Mouse (Mus musculus) left cerebral cortex, adult 6 months (tissue): Measurements from ENCODE around the gene Plekha6. TPM values are rescaled to one million over a fixed set of nuclear protein-coding genes. Genes with fewer than 3 reads are reported as not detected.

ENCODE experiments used
- long read RNA-seq, 2 experiments: library from polyadenylated mRNA; unstranded; transcript quantifications; one replicate each; pipeline ENCODE4 v2.0.0; 2019 to 2020
- polyA plus RNA-seq: library from polyadenylated mRNA; unstranded; fragments of <200 nt; fragmentation: Nextera tagmentation; gene quantifications from 2 replicates; pipeline ENCODE4 v1.2.3, GENCODE M21; 2021

Plekha6 gene
- 5.8 and 13.1 TPM in 2 replicates for polyA plus RNA-seq
- long read RNA-seq, experiment 1, partial matches to known transcripts, result 24 of 31 reads
- long read RNA-seq, experiment 1, other reads (novel, unspliced or antisense), result 6 of 31 reads
- long read RNA-seq, experiment 2, partial matches to known transcripts, result 0 of 9 reads
- long read RNA-seq, experiment 2, other reads (novel, unspliced or antisense), result 9 of 9 reads

DNA sequence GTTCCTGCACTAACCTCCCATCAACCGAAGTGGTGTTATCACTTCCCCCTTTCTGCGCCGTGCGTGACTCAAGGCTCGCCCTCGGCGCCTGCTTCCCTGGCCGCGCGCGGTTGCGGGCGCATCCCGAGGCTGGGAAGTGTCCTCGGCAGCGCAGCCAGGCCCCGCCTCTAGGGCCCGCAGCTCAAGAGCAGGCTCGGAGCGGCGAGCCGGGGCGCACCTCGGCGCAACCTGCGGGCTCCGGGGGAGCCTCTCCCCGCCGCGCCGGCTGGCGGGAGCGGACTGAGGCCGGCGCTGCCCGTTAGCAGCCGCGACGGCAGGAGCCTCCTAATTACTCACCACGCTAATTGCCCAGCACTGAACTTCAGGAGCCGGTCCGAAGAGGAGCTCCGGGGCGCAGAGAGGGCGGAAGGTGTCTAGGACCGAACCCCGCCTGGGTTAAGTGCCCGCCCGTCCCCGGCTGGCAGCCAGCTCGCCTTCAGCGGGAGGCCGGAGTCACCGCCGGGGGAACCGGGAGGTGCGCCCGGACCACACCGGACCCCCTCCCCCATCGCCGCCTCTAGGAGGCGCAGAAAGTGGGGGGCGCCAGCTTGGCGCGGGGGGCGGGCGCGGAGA is at the start of gene Plekha6:
Plekha6 (plus strand) TSS at position 391 of the 612 bp plus-strand sequence.

DNA sequence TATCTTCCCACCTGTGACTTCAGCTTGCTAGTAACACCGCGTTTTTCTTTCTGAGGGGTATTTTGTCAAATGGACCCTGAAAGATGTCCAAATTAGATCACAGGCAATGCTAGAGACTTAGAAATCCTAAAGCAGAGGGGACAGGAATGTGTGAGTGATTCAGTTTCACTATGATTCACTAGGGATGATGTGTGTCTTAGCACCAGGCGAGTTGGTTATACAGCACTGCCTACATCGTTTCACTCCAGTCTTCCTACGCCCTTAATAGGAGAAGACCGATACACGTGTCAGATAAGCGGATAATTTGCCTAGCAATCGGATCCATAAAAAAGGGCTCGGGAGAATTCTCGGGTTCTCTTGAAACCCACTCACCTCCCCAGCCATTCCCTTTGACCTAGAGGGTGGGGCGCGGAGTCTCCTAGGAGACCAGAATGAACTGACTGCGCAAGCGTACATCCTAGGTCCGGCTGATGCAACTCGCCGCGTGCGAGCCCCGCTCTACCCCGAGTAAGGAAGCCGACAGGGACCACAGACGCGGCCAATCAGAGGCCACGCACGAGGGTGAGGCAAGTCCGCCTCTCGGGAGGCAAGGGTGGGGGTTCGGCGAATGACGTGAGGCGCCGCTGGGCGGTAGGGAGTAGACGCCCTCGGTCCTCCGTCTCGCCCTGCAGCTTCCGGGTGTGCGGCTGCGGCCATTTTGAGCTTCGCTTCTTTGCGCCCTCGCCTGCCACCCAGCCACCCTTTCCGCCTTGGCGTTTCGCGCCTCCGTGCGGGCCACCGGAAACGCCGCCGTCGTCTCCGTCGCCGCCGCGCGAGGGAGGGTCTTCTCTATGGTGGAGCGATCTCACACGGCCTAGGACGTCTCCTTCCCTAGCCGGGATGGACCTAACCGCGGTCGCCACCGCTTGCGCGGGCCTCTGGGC is 33.1 kb upstream of the Plekha6 start, which contains the start of gene Ppp1r15b:
Ppp1r15b (plus strand) TSS at position 506 of the 923 bp plus-strand sequence.

DNA sequence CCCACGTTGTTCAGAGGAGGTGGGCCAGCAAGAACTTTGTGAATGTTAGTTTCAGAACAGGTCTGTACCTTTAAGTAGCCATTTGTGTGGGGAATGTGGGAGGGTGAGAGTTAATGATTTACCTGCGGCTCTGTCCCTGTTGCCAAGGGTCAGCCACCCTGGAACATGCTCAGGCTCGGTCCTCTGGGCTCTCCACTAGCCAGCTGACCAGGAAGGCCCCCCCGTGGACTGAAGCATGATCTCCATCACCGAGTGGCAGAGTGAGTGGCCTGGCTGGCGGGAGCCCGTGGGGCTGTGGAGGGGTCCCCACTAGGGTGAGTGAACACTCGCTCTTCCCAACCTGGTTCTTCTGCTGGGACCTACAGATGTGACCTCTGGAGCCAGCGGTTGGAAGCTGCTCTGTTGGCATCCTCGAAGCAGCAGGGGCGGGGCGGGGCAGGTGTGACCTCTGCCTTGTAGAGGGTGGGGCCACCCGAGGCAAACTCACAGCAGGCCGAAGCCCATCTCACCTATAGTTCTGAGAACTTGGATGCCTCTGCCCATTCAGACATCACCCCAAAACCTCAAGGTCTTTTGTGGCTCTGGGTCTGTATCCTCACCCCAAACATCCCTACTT is 145.8 kb downstream of the Plekha6 start, which contains the start of gene Golt1a:
Golt1a (plus strand) TSS at position 149 of the 616 bp plus-strand sequence.

DNA sequence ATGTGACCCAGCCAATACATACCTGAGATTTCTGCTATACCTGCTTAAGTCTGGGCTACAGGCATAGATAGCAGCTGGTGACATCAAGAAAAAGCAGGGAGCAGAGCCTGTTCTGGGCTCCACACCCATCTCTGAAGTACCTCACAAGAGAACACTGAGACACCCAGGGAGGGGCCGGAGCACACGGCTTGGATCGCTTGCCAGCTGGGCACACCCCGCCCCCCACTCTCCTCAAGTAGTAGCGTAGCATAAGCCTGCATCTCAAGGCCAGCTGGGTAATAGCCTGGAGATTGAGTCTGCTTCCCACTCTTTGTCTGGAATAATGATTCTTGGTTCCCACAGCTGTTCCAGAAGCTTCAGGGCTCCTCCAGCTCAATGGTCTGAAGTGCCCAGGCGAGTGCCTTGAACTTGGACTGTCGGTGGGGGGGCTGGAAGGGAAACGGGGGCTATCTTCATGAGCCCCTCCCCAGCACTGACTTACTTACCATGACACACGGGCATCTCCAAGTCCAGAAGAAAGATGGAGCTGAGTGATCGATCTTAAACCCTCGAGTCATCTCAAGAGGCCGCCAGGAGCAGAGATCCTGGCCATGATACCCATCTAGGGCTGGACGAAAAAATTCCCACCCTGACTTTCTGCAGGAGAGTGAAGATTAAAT is 157.4 kb downstream of the Plekha6 start, which contains the start of gene Kiss1:
Kiss1 (plus strand) TSS at position 609 of the 659 bp plus-strand sequence.

DNA sequence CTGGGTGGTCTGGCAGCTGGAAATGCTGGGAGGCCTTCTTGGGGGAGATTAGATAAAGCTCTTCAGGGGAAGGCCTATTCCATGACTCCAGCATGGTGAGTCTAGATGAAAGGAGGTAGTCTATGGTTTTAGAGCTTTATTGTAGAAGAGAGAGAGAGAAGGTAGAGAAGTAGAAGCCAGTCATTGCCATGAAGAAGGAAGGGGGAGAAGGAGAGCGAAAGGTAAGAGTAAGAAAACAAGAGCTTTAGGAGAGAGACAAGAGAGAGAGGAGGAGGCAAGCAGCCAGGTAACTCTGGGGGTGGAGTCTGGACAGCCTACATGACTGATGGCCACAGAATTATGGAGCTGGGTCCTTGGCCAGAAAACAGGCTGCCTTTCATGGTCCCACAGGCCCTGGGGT is 186.2 kb downstream of the Plekha6 start, which contains the start of gene Ren1:
Ren1 (plus strand) TSS at position 301 of the 400 bp plus-strand sequence.

Other genes starting within 250 kb of the Plekha6 start
- 17.3 and 19.5 TPM in 2 replicates for gene Mdm4, start 133.6 kb upstream of the Plekha6 start, polyA plus RNA-seq
- 2.9 and 3.1 TPM in 2 replicates for gene Pik3c2b, start 118.5 kb upstream of the Plekha6 start, polyA plus RNA-seq
- 8.0 and 10.0 TPM in 2 replicates for gene Ppp1r15b, start 33.1 kb upstream of the Plekha6 start, polyA plus RNA-seq
- gene Golt1a, start 145.6 kb downstream of the Plekha6 start, polyA plus RNA-seq, result 0.34 and 0.81 TPM in 2 replicates
- 2.0 and 3.7 TPM in 2 replicates for gene Kiss1, start 157.7 kb downstream of the Plekha6 start, polyA plus RNA-seq
- 0.16 TPM in 1 of 2 replicates, not detected in the other for gene Ren1, start 186.3 kb downstream of the Plekha6 start, polyA plus RNA-seq
- gene Etnk2, start 199.4 kb downstream of the Plekha6 start, polyA plus RNA-seq, result 7.2 and 7.6 TPM in 2 replicates